Mouse (Mus musculus): ENCODE measurements around the gene Frrs1l.

DNA sequence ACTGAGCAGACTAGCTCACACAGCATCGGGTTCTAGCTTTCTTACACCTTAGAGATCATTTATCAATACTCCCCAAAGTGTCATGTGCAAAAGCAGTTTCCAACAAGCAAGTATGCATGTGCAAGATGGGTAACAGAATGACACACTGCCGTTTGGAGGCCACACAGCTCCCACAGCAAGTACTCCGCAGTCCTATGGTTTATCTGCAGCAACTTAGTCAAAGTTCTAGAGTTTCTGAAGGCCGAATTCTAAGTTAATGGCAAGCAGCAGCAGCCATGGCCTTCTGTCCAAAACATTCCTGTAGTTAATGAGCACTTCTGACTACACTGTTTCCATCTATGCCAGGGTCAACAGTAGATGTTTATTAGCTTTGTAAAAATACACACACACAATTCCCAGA, 63.2 kb downstream of the Frrs1l start:
- no peak for TF ChIP-seq EP300 (IDR thresholded peaks at IDR 0.05)
- no peak for TF ChIP-seq CTCF (IDR thresholded peaks at IDR 0.05)
